Mouse (Mus musculus): ENCODE data around the gene Commd8.

Gene Commd8

GRCm38 (mm10) chr5:72167594-72168284 lies at the start of gene Commd8:
Commd8 (minus strand) TSS chr5:72168189.
- DNase-seq (ENCODE audit: low spot score), result peak; percentile 84

- DNase-seq (ENCODE audit: low spot score), result no peak
Measured at GRCm38 (mm10) chr5:72211741-72212140, 43.8 kb upstream of the Commd8 start.

GRCm38 (mm10) chr5:72210812-72211139 lies 42.8 kb upstream of the Commd8 start:
- no peak for DNase-seq (ENCODE audit: low spot score)

GRCm38 (mm10) chr5:72210123-72210811 lies 42.3 kb upstream of the Commd8 start:
- DNase-seq (ENCODE audit: low spot score), result no peak

GRCm38 (mm10) chr5:72208515-72208914 lies 40.5 kb upstream of the Commd8 start:
- no peak for DNase-seq (ENCODE audit: low spot score)

GRCm38 (mm10) chr5:72205271-72205670 lies 37.3 kb upstream of the Commd8 start:
- no peak for DNase-seq (ENCODE audit: low spot score)

- DNase-seq (ENCODE audit: low spot score), result no peak
Measured at GRCm38 (mm10) chr5:72204507-72204906, 36.5 kb upstream of the Commd8 start.

- DNase-seq (ENCODE audit: low spot score), result no peak
Measured at GRCm38 (mm10) chr5:72203734-72204073, 35.7 kb upstream of the Commd8 start.

- peak; percentile 56 for DNase-seq (ENCODE audit: low spot score)
Measured at GRCm38 (mm10) chr5:72203028-72203733, 35.2 kb upstream of the Commd8 start.

GRCm38 (mm10) chr5:72202016-72202415 lies 34.0 kb upstream of the Commd8 start:
- no peak for DNase-seq (ENCODE audit: low spot score)

- DNase-seq (ENCODE audit: low spot score), result no peak
Measured at GRCm38 (mm10) chr5:72201600-72201999, 33.6 kb upstream of the Commd8 start.

GRCm38 (mm10) chr5:72195442-72195841 lies 27.5 kb upstream of the Commd8 start:
- no peak for DNase-seq (ENCODE audit: low spot score)

GRCm38 (mm10) chr5:72191932-72192331 lies 23.9 kb upstream of the Commd8 start:
- no peak for DNase-seq (ENCODE audit: low spot score)

GRCm38 (mm10) chr5:72191154-72191553 lies 23.2 kb upstream of the Commd8 start:
- DNase-seq (ENCODE audit: low spot score), result no peak

- no peak for DNase-seq (ENCODE audit: low spot score)
Measured at GRCm38 (mm10) chr5:72184437-72185100, 16.6 kb upstream of the Commd8 start.

- DNase-seq (ENCODE audit: low spot score), result no peak
Measured at GRCm38 (mm10) chr5:72183929-72184328, 15.9 kb upstream of the Commd8 start.

- no peak for DNase-seq (ENCODE audit: low spot score)
Measured at GRCm38 (mm10) chr5:72182804-72183203, 14.8 kb upstream of the Commd8 start.

GRCm38 (mm10) chr5:72181194-72181593 lies 13.2 kb upstream of the Commd8 start:
- no peak for DNase-seq (ENCODE audit: low spot score)

GRCm38 (mm10) chr5:72175530-72175929 lies 7.5 kb upstream of the Commd8 start:
- DNase-seq (ENCODE audit: low spot score), result no peak

- DNase-seq (ENCODE audit: low spot score), result no peak
Measured at GRCm38 (mm10) chr5:72175050-72175449, 7.1 kb upstream of the Commd8 start.

GRCm38 (mm10) chr5:72173521-72173920 lies 5.5 kb upstream of the Commd8 start:
- DNase-seq (ENCODE audit: low spot score), result no peak

GRCm38 (mm10) chr5:72172675-72173074 lies 4.7 kb upstream of the Commd8 start:
- DNase-seq (ENCODE audit: low spot score), result no peak

GRCm38 (mm10) chr5:72170067-72170466 lies 2.1 kb upstream of the Commd8 start:
- DNase-seq (ENCODE audit: low spot score), result no peak
